9 mouse cellular contexts compared by ENCODE assay signal in genomic region chr6:108735910-108736750, GRCm38 (mm10). TPM values are rescaled to one million over a fixed set of nuclear protein-coding genes. Genes with fewer than 3 reads are reported as not detected.
DNase-seq lines count a peak whose midpoint lies in the region; ATAC-seq lines count a peak whose summit lies in the region.
"Had no signal": no experiment of that assay in that cellular context is flagged by ENCODE, and none has a peak within 500 bp of the region (broad histone marks: within the 10 kb centered on the region; RNA-seq: fewer than 3 reads in every experiment).

No protein-coding gene starts in this region.

- intact Hi-C loops in left cerebral cortex, postnatal 36 days (cut with DNase I), result loop anchor here (1.0 to 10.0 kb wide), 2 partner anchors 319 to 641 kb away; no protein-coding TSS in a partner anchor

- H3K27ac ChIP-seq in heart, embryonic 10.5 days, result no peak overlapping the region
- H3K27ac ChIP-seq in midbrain, embryonic 15.5 days, result no peak overlapping the region
- H3K27ac ChIP-seq: stomach, embryonic 15.5 days had no signal

- no peak overlapping the region for H3K4me2 ChIP-seq in midbrain, embryonic 15.5 days
- H3K4me2 ChIP-seq: stomach, embryonic 15.5 days had no signal

- H3K9me3 ChIP-seq in heart, embryonic 10.5 days, result no peaks in the 10 kb centered on the region
- no peaks in the 10 kb centered on the region for H3K9me3 ChIP-seq in midbrain, embryonic 15.5 days
- H3K9me3 ChIP-seq: stomach, embryonic 15.5 days had no signal

- no peak overlapping the region for H3K4me3 ChIP-seq in heart, embryonic 10.5 days
- no peak overlapping the region for H3K4me3 ChIP-seq in midbrain, embryonic 15.5 days
- H3K4me3 ChIP-seq: stomach, embryonic 15.5 days had no signal

- H3K27me3 ChIP-seq in heart, embryonic 10.5 days (ENCODE audit: insufficient read depth, poor library complexity, severe bottlenecking), result no peaks in the 10 kb centered on the region
- no peaks in the 10 kb centered on the region for H3K27me3 ChIP-seq in midbrain, embryonic 15.5 days (replicated peaks)
- H3K27me3 ChIP-seq: stomach, embryonic 15.5 days had no signal

- ATAC-seq in midbrain, embryonic 15.5 days (replicated peaks), result peak; percentile 86

- peak; percentile 48 for DNase-seq in heart, adult 8-10 months (ENCODE audit: low spot score)
- no peak for DNase-seq in heart, embryonic 10.5 days (ENCODE audit: low spot score)
- peak; percentile 60 for DNase-seq in cerebellum, adult 9-11 months
- peak; percentile 54 to 83 for DNase-seq in frontal cortex, postnatal 14 days (ENCODE audit: low spot score in 2 of 2)
- peak; percentile 81 for DNase-seq in kidney, adult 18-20 months
- peak; percentile 76 to 83 for DNase-seq in left cerebral cortex, postnatal 36 days (ENCODE audit: low spot score in 2 of 2)
- DNase-seq in spleen, adult 18-20 months, result peak; percentile 66 to 85

- H3K9ac ChIP-seq in midbrain, embryonic 15.5 days, result no peak overlapping the region
- H3K9ac ChIP-seq: stomach, embryonic 15.5 days had no signal

- H3K4me1 ChIP-seq in heart, embryonic 10.5 days, result no peaks in the 10 kb centered on the region
- no peaks in the 10 kb centered on the region for H3K4me1 ChIP-seq in midbrain, embryonic 15.5 days
- H3K4me1 ChIP-seq: stomach, embryonic 15.5 days had no signal

- 55% methylated on average over 9 of the region's 9 CpGs for WGBS in heart, embryonic 10.5 days
- 52% methylated on average over 9 of the region's 9 CpGs for WGBS in midbrain, embryonic 15.5 days

- H3K36me3 ChIP-seq in heart, embryonic 10.5 days, result no peaks in the 10 kb centered on the region
- H3K36me3 ChIP-seq in midbrain, embryonic 15.5 days (replicated peaks), result no peaks in the 10 kb centered on the region
- H3K36me3 ChIP-seq: stomach, embryonic 15.5 days had no signal

RNA-seq across cellular contexts. Expression of gene Arl8b, which starts 46.8 kb away (rescaled TPM):
- 100 to 1,000 TPM in 2 of 4 experiments, 10 to 100 TPM in 2; 91.8 to 102 (median 97.3) TPM for total RNA-seq in heart, adult 8-10 months (2022)
- 62.6 and 65.8 TPM in 2 replicates for polyA plus RNA-seq in heart, embryonic 10.5 days (2016; fragmentation: Nextera tagmentation; extraction: Ambion mirVana)
- 100 to 1,000 TPM; 208 to 214 TPM for total RNA-seq in left cerebral cortex, postnatal 36 days (2021)
- polyA plus RNA-seq in midbrain, embryonic 15.5 days (2015; fragmentation: Nextera tagmentation; extraction: Ambion mirVana), result 90.5 and 91.0 TPM in 2 replicates
